Mouse (Mus musculus) cortical plate, adult 2 months (tissue): ENCODE measurements around the gene Ralgds.

ENCODE experiments used
- CTCF ChIP-seq: fragments of 200-500 bp; IDR thresholded peaks from 2 replicates; pipeline ENCODE4 v1.5.1; 2011; ENCODE audit warnings: mild to moderate bottlenecking, control low read depth, low read length; ENCODE audit not compliant: insufficient read depth; ENCODE audit errors: extremely low read depth
- POLR2A ChIP-seq: fragments of 200-500 bp; IDR thresholded peaks from 2 replicates; pipeline ENCODE4 v1.6.1; 2011; ENCODE audit warnings: mild to moderate bottlenecking, low read length, control low read depth; ENCODE audit not compliant: insufficient read depth; ENCODE audit errors: extremely low read depth

DNA sequence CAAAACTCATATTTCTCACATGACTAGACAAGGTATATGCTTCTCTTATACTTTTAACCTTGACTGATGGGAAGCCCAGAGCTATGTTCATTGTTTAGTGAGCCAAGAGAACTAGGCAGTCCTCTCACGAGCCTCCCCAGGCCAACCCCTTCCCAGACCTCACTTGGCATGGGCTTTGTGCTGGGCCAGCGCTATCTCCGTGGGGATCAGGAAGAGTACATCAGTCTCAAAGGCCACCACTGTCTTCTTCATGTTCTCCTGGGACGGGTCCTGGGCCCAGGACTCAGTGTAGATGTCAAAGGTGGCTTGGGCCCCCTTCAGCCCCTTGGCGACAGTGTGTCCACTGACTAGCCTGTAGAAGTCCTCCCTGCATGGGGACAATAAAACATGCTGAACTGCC is 44.5 kb downstream of the Ralgds start:
- TF ChIP-seq POLR2A, result no peak
- no peak for TF ChIP-seq CTCF
